ENCODE assay signal across 10 mouse cellular contexts in genomic region chr11:69236926-69237260, GRCm38 (mm10). TPM values are rescaled to one million over a fixed set of nuclear protein-coding genes. Genes with fewer than 3 reads are reported as not detected.
A peak's percentile ranks its signal among the peaks of the same experiment; 100 is the strongest.
DNase-seq lines count a peak whose midpoint lies in the region; ATAC-seq lines count a peak whose summit lies in the region.
"Had no signal": no experiment of that assay in that cellular context is flagged by ENCODE, and none has a peak within 500 bp of the region (broad histone marks: within the 10 kb centered on the region; RNA-seq: fewer than 3 reads in every experiment).

Gucy2e (minus strand) TSS chr11:69237036.

- H3K4me1 ChIP-seq in lung, embryonic 15.5 days: peaks cover 19% of the 10 kb centered on the region
- H3K4me1 ChIP-seq in forebrain, embryonic 12.5 days: peaks cover 18% of the 10 kb centered on the region
- H3K4me1 ChIP-seq in limb, embryonic 13.5 days: peaks cover 19% of the 10 kb centered on the region

- peaks cover 48% of the 10 kb centered on the region for H3K27me3 ChIP-seq in lung, embryonic 15.5 days
- H3K27me3 ChIP-seq in forebrain, embryonic 12.5 days: peaks cover 43% of the 10 kb centered on the region
- H3K27me3 ChIP-seq in limb, embryonic 13.5 days: peaks cover 62% of the 10 kb centered on the region

- peak within 1 kb of the TSS; percentile 42 for H3K9ac ChIP-seq in lung, embryonic 15.5 days
- peak within 1 kb of the TSS; percentile 57 for H3K9ac ChIP-seq in forebrain, embryonic 12.5 days
- peak within 1 kb of the TSS; percentile 64 for H3K9ac ChIP-seq in limb, embryonic 13.5 days

- no peaks in the 10 kb centered on the region for H3K36me3 ChIP-seq in lung, embryonic 15.5 days
- H3K36me3 ChIP-seq in forebrain, embryonic 12.5 days (replicated peaks): no peaks in the 10 kb centered on the region
- no peaks in the 10 kb centered on the region for H3K36me3 ChIP-seq in limb, embryonic 13.5 days

- no peak within 1 kb of the TSS for H3K27ac ChIP-seq in lung, embryonic 15.5 days
- H3K27ac ChIP-seq in forebrain, embryonic 12.5 days: no peak within 1 kb of the TSS
- H3K27ac ChIP-seq in limb, embryonic 13.5 days: no peak within 1 kb of the TSS

- no peak for ATAC-seq in lung, embryonic 15.5 days (ENCODE audit: borderline replicate concordance, extremely low read depth, low FRiP score, low TSS enrichment)
- no peak for ATAC-seq in forebrain, embryonic 12.5 days (ENCODE audit: low FRiP score)
- ATAC-seq in limb, embryonic 13.5 days (ENCODE audit: low FRiP score, low read depth): no peak

- WGBS in lung, embryonic 15.5 days: 20% methylated on average over 13 of the region's 13 CpGs
- 15% methylated on average over 13 of the region's 13 CpGs for WGBS in forebrain, embryonic 12.5 days
- WGBS in limb, embryonic 13.5 days: 21% methylated on average over 13 of the region's 13 CpGs

- peak within 1 kb of the TSS; percentile 39 for H3K4me3 ChIP-seq in lung, embryonic 15.5 days
- peak within 1 kb of the TSS; percentile 48 for H3K4me3 ChIP-seq in forebrain, embryonic 12.5 days (replicated peaks)
- H3K4me3 ChIP-seq in limb, embryonic 13.5 days: peak within 1 kb of the TSS; percentile 50

- no peak for DNase-seq in lung, postnatal 10 days
- DNase-seq in retina, postnatal 1 day: peak; percentile 85
- DNase-seq in ovary, postnatal 36 days (ENCODE audit: low spot score): no peak
- DNase-seq in lung, postnatal 14 days: no peak
- no peak for DNase-seq in B cell, adult 2 months
- DNase-seq: kidney, adult 18-20 months; thymus, postnatal 25 days had no signal

- peak within 1 kb of the TSS; percentile 81 for H3K4me2 ChIP-seq in lung, embryonic 15.5 days
- H3K4me2 ChIP-seq in forebrain, embryonic 12.5 days: peak within 1 kb of the TSS; percentile 83
- peak within 1 kb of the TSS; percentile 77 for H3K4me2 ChIP-seq in limb, embryonic 13.5 days (replicated peaks)

- H3K9me3 ChIP-seq in lung, embryonic 15.5 days: no peaks in the 10 kb centered on the region
- H3K9me3 ChIP-seq in forebrain, embryonic 12.5 days: no peaks in the 10 kb centered on the region
- H3K9me3 ChIP-seq in limb, embryonic 13.5 days: no peaks in the 10 kb centered on the region

RNA-seq across cellular contexts. Expression of gene Gucy2e, which starts in this region (rescaled TPM):
- polyA plus RNA-seq in lung, embryonic 15.5 days (2015; fragmentation: Nextera tagmentation; extraction: Ambion mirVana): 0.07 and 0.08 TPM in 2 replicates
- polyA plus RNA-seq in forebrain, embryonic 12.5 days (2016; fragmentation: Nextera tagmentation; extraction: Ambion mirVana): 0.17 and 0.19 TPM in 2 replicates
- 0.09 and 0.25 TPM in 2 replicates for polyA plus RNA-seq in limb, embryonic 13.5 days (2015; fragmentation: Nextera tagmentation; extraction: Ambion mirVana)
